ENCODE assay signal across 30 mouse cellular contexts in genomic region chr8:110740629-110741175, GRCm38 (mm10). TPM values are rescaled to one million over a fixed set of nuclear protein-coding genes. Genes with fewer than 3 reads are reported as not detected.
DNase-seq lines count a peak whose midpoint lies in the region; ATAC-seq lines count a peak whose summit lies in the region.
"Had no signal": no experiment of that assay in that cellular context is flagged by ENCODE, and none has a peak within 500 bp of the region (broad histone marks: within the 10 kb centered on the region; RNA-seq: fewer than 3 reads in every experiment).

No protein-coding gene starts in this region.

- H3K4me2 ChIP-seq in kidney, embryonic 14.5 days (replicated peaks; ENCODE audit: low read depth, low read length), result no peak overlapping the region
- H3K4me2 ChIP-seq: embryonic facial prominence, embryonic 13.5 days; forebrain, embryonic 12.5 days; heart, embryonic 12.5 days; heart, embryonic 15.5 days; hindbrain, embryonic 14.5 days had no signal

- 89% methylated on average over 5 of the region's 5 CpGs for WGBS in kidney, embryonic 14.5 days

- no peaks in the 10 kb centered on the region for H3K4me1 ChIP-seq in kidney, embryonic 14.5 days (ENCODE audit: control insufficient read depth, insufficient read depth, low read length)
- H3K4me1 ChIP-seq: embryonic facial prominence, embryonic 10.5 days; embryonic facial prominence, embryonic 13.5 days; forebrain, embryonic 12.5 days had no signal

- H3K36me3 ChIP-seq in kidney, embryonic 14.5 days (ENCODE audit: control insufficient read depth, insufficient read depth, low read length), result peaks cover 50% of the 10 kb centered on the region
- H3K36me3 ChIP-seq: G1E had no signal

- H3K9ac ChIP-seq in kidney, embryonic 14.5 days (ENCODE audit: low read depth, low read length), result no peak overlapping the region
- H3K9ac ChIP-seq: forebrain, embryonic 12.5 days; forebrain, postnatal 0 days; heart, embryonic 12.5 days; heart, embryonic 15.5 days; hindbrain, embryonic 14.5 days had no signal

- H3K9me3 ChIP-seq in kidney, embryonic 14.5 days (ENCODE audit: control insufficient read depth, low read length), result no peaks in the 10 kb centered on the region
- H3K9me3 ChIP-seq: embryonic facial prominence, embryonic 10.5 days; embryonic facial prominence, embryonic 13.5 days; forebrain, embryonic 12.5 days; heart, embryonic 12.5 days; heart, embryonic 15.5 days had no signal

- H3K27me3 ChIP-seq in kidney, embryonic 14.5 days (ENCODE audit: control insufficient read depth, insufficient read depth, low read length), result no peaks in the 10 kb centered on the region
- H3K27me3 ChIP-seq: CH12.LX; embryonic facial prominence, embryonic 13.5 days; forebrain, embryonic 12.5 days; heart, embryonic 12.5 days; heart, embryonic 15.5 days; Patski had no signal

- no peak overlapping the region for H3K4me3 ChIP-seq in kidney, embryonic 14.5 days (ENCODE audit: low read length)
- H3K4me3 ChIP-seq: embryonic facial prominence, embryonic 10.5 days; embryonic facial prominence, embryonic 13.5 days; erythroblast, embryonic 14.5 days; forebrain, embryonic 12.5 days; gastrocnemius, adult 2 months; heart, embryonic 12.5 days; heart, embryonic 15.5 days had no signal

- DNase-seq in cerebellum, postnatal 10 days, result peak; percentile 48 to 60
- no peak for DNase-seq in cerebellum, adult 9-11 months
- DNase-seq in kidney, postnatal 10 days, result peak; percentile 25
- DNase-seq in ovary, postnatal 36 days (ENCODE audit: low spot score), result peak; percentile 3
- DNase-seq in ovary, postnatal 14 days (ENCODE audit: low spot score), result no peak
- no peak for DNase-seq in adrenal gland, postnatal 4 days (ENCODE audit: low spot score in 2 of 2)
- DNase-seq: adrenal gland, postnatal 10 days; adrenal gland, postnatal 36 days; B cell, adult 2 months; cerebellum, adult 11 months; cerebellum, adult 9-10 months; embryo, embryonic 11 days; forebrain, postnatal 0 days; gastrocnemius, adult 2 months; gastrocnemius, postnatal 14 days; heart, adult 18-20 months; heart, postnatal 10 days; heart, postnatal 4 days had no signal

- no peak for ATAC-seq in kidney, embryonic 14.5 days (ENCODE audit: low FRiP score, low TSS enrichment)
- ATAC-seq: forebrain, postnatal 0 days; inflammation-experienced regulatory T-cells, adult 6 months; Patski had no signal

- H3K27ac ChIP-seq in kidney, embryonic 14.5 days (ENCODE audit: low read depth, low read length), result no peak overlapping the region
- H3K27ac ChIP-seq: embryonic facial prominence, embryonic 10.5 days; embryonic facial prominence, embryonic 13.5 days; forebrain, embryonic 12.5 days; gastrocnemius, adult 2 months; heart, embryonic 15.5 days; hindbrain, embryonic 14.5 days had no signal

RNA-seq across cellular contexts. Expression of gene Mtss1l, which starts 19.4 kb away (rescaled TPM):
- polyA plus RNA-seq in kidney, embryonic 14.5 days (2014; fragmentation: Nextera tagmentation; extraction: Ambion mirVana), result 11.2 and 11.4 TPM in 2 replicates
- total RNA-seq in adrenal gland, postnatal 4 days (2021), result 10 to 100 TPM; 51.6 to 53.3 TPM

Comparison
In these comparisons a context has a peak if more than half of its experiments do, and no peak if none do; other contexts are left out.
1. DNase-seq: peak in cerebellum, postnatal 10 days (2 of 2), kidney, postnatal 10 days (single experiment) and ovary, postnatal 36 days (single experiment); none in cerebellum, adult 9-11 months (single experiment), ovary, postnatal 14 days (single experiment) and adrenal gland, postnatal 4 days (0 of 2).